Mouse (Mus musculus) liver, embryonic 14.5 days (tissue): ENCODE measurements at regions not wholly inside any gene's neighbourhood (a gene's known extent, or its start where the extent isn't known, plus 50 kb on each side); places are given as distances from the start of the nearest gene placed in this dataset.

Experiments used
- CTCF ChIP-seq: IDR thresholded peaks from 2 replicates; pipeline ENCODE4 v1.5.1; 2016; ENCODE audit warnings: antibody characterized with exemption, low read depth, control low read depth
- EP300 ChIP-seq: IDR thresholded peaks from 2 replicates; pipeline ENCODE4 v1.6.1; 2016; ENCODE audit warnings: antibody characterized with exemption, low read depth

DNA sequence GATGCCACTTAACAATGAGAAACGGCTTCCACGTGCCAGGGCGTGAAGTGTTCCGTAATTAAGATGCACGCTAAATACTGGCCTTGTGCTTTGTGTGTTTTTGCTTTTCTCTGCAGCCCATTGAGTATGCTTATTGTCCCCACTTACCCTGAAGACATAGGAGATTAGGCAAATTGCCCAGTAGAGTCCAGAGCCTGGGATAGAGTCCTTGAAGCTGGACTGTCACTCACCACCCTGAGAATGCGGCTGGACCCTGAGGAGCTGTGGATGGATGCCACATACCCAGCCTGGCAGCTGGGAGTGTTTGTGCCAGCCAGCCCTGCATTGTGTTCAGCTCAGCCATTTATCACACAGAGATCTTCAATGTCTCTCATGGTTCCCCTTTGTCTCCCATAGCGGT, 195.2 kb downstream of the Abcc12 start:
- TF ChIP-seq CTCF (no peak), EP300 (no peak)
